Mouse (Mus musculus) hindbrain, embryonic 11.5 days (tissue): ENCODE measurements at regions not wholly inside any gene's neighbourhood (a gene's known extent, or its start where the extent isn't known, plus 50 kb on each side); places are given as distances from the start of the nearest gene placed in this dataset.

ENCODE experiments used
- ATAC-seq: fragments of 200-750 bp; cut with Nextera tagmentation; 2 replicates; pipeline ENCODE4 v1.8.0; 2017; ENCODE audit warnings: mild to moderate bottlenecking, moderate TSS enrichment, moderate library complexity; ENCODE audit not compliant: low FRiP score
- DNase-seq: peaks from one replicate; pipeline ENCODE4 v3.0.0-alpha.2; 2015; ENCODE audit warnings: low spot score
- H3K27ac ChIP-seq: fragments of 300-500 bp; sonication (generic); 2 replicates; pipeline ENCODE4 v1.5.1; 2014; ENCODE audit warnings: mild to moderate bottlenecking, low read depth, low read length
- H3K27me3 ChIP-seq: fragments of 300-500 bp; sonication (generic); 2 replicates; pipeline ENCODE4 v1.6.1; 2014; ENCODE audit warnings: mild to moderate bottlenecking, low read length, moderate library complexity, mixed read lengths; ENCODE audit not compliant: control insufficient read depth, insufficient read depth
- H3K36me3 ChIP-seq: fragments of 300-500 bp; sonication (generic); 2 replicates; pipeline ENCODE4 v1.6.1; 2014; ENCODE audit warnings: mild to moderate bottlenecking, low read length, moderate library complexity, mixed read lengths; ENCODE audit not compliant: control insufficient read depth, insufficient read depth
- H3K4me1 ChIP-seq: fragments of 300-500 bp; sonication (generic); replicated peaks from 2 replicates; pipeline ENCODE4 v1.6.1; 2014; ENCODE audit warnings: low read length, mixed read lengths; ENCODE audit not compliant: control insufficient read depth, insufficient read depth
- H3K4me2 ChIP-seq: fragments of 300-500 bp; sonication (generic); replicated peaks from 2 replicates; pipeline ENCODE4 v1.6.1; 2014; ENCODE audit warnings: mild to moderate bottlenecking, low read depth, low read length
- H3K4me3 ChIP-seq: fragments of 300-500 bp; sonication (generic); 2 replicates; pipeline ENCODE4 v1.5.1; 2014; ENCODE audit warnings: low read depth, low read length
- H3K9ac ChIP-seq: fragments of 300-500 bp; sonication (generic); 2 replicates; pipeline ENCODE4 v1.6.1; 2014; ENCODE audit warnings: low read depth, low read length
- H3K9me3 ChIP-seq: fragments of 300-500 bp; sonication (generic); 2 replicates; pipeline ENCODE4 v1.6.1; 2016; ENCODE audit warnings: low read length; ENCODE audit not compliant: control insufficient read depth
- WGBS: fragments of 180-500 bp; shearing (Covaris S2); extraction: QIAGEN DNeasy Blood & Tissue Kit; methylation state at CpG from one replicate; pipeline ENCODE4 v1.1.7; 2014; 5-methylcytosine and 5-hydroxymethylcytosine counted together

GRCm38 (mm10) chr10:87293317-87293716, 200.1 kb downstream of the Ascl1 start:
- H3K4me2 ChIP-seq, result no peak overlapping the region
- H3K27me3 ChIP-seq, result no peaks in the 10 kb centered on the region
- 16% methylated on average over 2 of the region's 2 CpGs for WGBS
- H3K4me3 ChIP-seq, result no peak overlapping the region
- H3K9me3 ChIP-seq, result no peaks in the 10 kb centered on the region
- ATAC-seq (0 out of 2 replicates have a peak, but pooled peaks have one; percentile 22), DNase-seq (no peak)
- no peaks in the 10 kb centered on the region for H3K4me1 ChIP-seq
- no peak overlapping the region for H3K9ac ChIP-seq
- H3K27ac ChIP-seq, result no peak overlapping the region
- no peaks in the 10 kb centered on the region for H3K36me3 ChIP-seq

- Histone ChIP-seq H3K4me1 (no peaks in the 10 kb centered on the region), H3K9me3 (no peaks in the 10 kb centered on the region), H3K36me3 (no peaks in the 10 kb centered on the region), H3K27ac (no peak overlapping the region), H3K27me3 (no peaks in the 10 kb centered on the region), H3K4me3 (no peak overlapping the region), H3K4me2 (no peak overlapping the region), H3K9ac (no peak overlapping the region)
- no peak for DNase-seq
- WGBS, result 94% methylated on average over 1 of the region's 1 CpGs
- no peak for ATAC-seq
Observed at GRCm38 (mm10) chr10:87286831-87287230, 206.6 kb downstream of the Ascl1 start.

GRCm38 (mm10) chr10:87284296-87284695, 209.2 kb downstream of the Ascl1 start:
- H3K4me2 ChIP-seq, result no peak overlapping the region
- DNase-seq, result no peak
- 82% methylated on average over 2 of the region's 2 CpGs for WGBS

More at GRCm38 (mm10) chr10:87284296-87284695, 209.2 kb downstream of the Ascl1 start:
- H3K27me3 ChIP-seq, result no peaks in the 10 kb centered on the region
- no peaks in the 10 kb centered on the region for H3K4me1 ChIP-seq
- H3K4me3 ChIP-seq, result no peak overlapping the region
- no peaks in the 10 kb centered on the region for H3K36me3 ChIP-seq
- no peak overlapping the region for H3K27ac ChIP-seq
- H3K9ac ChIP-seq, result no peak overlapping the region
- ATAC-seq, result no peak
- H3K9me3 ChIP-seq, result no peaks in the 10 kb centered on the region
